Mouse (Mus musculus): ENCODE data around the gene Vmn1r197.

GRCm38 (mm10) chr13:22317366-22317765 is 7.0 kb upstream of the Vmn1r197 start:
- TF ChIP-seq CTCF (IDR thresholded peaks at IDR 0.05; ENCODE audit: low read depth, low read length) (no peak), POLR2A (IDR thresholded peaks at IDR 0.05; ENCODE audit: extremely low read depth, insufficient read depth, low read length) (no peak)

All from liver, adult 2 months (tissue).